Mouse (Mus musculus) kidney, postnatal 14 days (tissue): ENCODE data around the gene Mup13.
"Not testable (repeated sequence)": the region's sequence is repeated elsewhere in the genome, so short reads cannot be mapped to it uniquely, and the experiment has no call there.

ENCODE experiments used
- DNase-seq: peaks from one replicate; pipeline ENCODE4 v3.0.0; 2022; ENCODE audit warnings: mixed read lengths

The Mup13 gene

DNA sequence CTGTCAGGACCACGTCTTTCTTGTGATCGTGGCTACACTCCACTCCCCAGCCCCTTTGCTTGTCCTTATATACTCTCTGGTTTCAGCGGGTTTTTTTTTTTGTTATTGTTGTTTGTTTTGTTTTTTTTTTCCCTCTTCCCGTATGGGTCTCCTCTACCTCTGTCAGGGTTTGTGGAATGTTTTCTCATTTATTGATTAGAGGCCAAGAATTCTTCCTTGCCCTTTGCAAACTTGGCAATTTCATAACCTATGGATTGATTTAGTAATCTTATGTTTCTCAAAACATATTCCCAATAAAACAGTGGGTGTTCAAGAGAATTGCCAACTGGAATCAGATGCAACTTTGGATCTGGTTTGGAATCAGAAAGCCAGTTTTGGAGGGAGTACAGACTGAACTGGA lies at the start of gene Mup13:
Mup13 (minus strand) TSS at position 101 of the 400 bp plus-strand sequence.
- DNase-seq = not testable (repeated sequence)
